Mouse (Mus musculus): ENCODE measurements around the gene Rcan2.
A peak's percentile ranks its signal among the peaks of the same experiment; 100 is the strongest.

The Rcan2 gene

GRCm38 (mm10) chr17:44013756-44014510, 212.8 kb downstream of the Rcan2 start:
- DNase-seq (ENCODE audit: extremely low read depth, low read depth): no peak

DNA sequence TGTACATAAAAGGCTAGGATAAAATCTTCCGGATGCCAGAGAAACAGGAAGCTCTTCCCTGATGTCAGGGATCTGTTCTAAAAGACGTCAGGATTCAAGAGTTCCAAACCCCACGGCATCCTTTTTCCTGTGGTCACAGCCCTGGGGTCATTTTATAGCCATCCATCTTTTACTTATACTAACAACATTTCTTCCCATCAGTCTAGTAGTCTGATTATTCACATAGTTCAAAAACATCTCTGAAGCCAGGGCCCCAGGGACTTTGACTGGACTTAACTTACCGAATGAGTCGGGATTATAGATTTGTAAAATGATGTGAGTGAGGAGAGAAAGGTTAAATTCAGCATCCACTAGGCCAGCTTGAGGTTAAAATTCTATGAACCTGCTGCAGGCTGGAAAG, 215.2 kb downstream of the Rcan2 start:
- DNase-seq (ENCODE audit: extremely low read depth, low read depth): no peak

GRCm38 (mm10) chr17:44020707-44021220, 219.6 kb downstream of the Rcan2 start:
- no peak for DNase-seq (ENCODE audit: extremely low read depth, low read depth)

DNA sequence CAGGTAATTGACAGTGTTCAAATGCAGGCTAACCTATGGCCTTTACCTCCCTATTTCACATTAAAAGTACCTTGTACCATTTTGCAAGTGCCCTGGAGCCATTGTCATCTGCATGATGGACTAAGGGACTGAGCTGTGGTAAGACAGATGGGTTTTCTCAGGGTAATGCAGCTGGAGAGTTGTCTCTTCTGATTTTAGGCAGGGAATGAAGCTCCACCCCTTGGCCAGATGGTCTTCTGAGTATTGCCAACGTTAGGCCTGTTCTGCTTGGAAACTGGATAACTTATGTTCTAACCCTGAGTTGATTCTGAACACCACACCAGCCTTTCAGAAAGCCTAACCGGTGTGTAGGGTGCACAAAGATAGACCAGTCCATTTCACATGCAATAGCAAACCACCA, 222.7 kb downstream of the Rcan2 start:
- DNase-seq (ENCODE audit: extremely low read depth, low read depth): no peak

- no peak for DNase-seq (ENCODE audit: extremely low read depth, low read depth)
Observed at GRCm38 (mm10) chr17:44025011-44025410, 223.9 kb downstream of the Rcan2 start.

DNA sequence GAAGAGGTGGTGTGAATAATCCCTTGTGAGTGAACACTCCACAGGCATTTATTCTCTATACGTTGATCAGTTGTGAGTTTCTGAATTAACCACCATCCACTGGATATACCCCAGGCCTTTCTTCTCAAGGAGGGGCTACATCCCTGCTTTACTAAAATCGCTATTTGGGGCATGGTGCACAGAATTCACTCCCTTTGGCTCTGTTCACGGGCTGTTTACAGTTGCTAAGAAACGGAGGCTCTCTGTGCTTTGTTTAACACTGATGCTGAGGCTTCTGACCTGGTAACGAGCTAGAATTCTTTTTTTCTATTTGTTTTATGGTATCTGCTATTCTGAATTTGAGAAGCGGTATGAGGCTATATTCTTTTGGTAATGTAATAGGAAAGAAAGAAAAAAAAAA, 224.8 kb downstream of the Rcan2 start:
- DNase-seq (ENCODE audit: extremely low read depth, low read depth): no peak

- DNase-seq (ENCODE audit: extremely low read depth, low read depth): no peak
Observed at GRCm38 (mm10) chr17:44026378-44026777, 225.2 kb downstream of the Rcan2 start.

DNA sequence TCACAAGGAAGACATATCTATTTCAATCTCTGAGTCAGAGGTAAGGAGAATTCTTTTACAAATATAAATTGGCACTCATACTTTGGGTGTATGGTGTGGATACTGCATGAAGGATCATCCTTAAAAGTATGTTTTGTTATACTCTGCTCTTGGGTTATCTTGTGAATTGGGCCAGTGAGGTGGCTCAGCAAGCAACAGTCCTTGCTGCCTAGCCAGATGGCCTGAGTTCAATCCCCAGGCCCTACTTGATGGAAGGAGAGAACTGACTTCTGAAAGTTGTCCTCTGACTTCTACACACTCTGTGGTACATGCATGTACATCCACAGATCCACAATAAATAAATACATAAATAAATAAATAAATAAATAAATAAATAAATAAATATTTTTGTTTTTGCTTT, 225.6 kb downstream of the Rcan2 start:
- no peak for DNase-seq (ENCODE audit: extremely low read depth, low read depth)

DNA sequence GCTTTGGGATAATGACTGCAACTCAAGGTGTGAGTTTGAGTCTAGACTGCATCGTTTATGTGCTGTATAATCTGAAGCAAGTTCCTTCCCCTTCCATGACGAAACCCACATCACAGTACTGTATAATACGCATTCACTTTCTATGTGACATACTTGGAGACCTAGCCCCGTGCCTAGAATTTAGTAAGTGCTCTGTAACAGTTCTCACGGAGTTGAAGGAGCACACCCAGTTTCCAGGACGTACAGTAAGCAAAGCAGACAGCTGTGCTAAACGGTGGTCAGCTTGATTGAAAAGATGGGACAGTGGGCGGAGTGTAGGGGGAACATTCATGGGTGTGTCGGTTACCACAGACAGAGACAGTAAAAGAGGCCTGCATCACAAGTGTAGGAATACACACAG, 226.2 kb downstream of the Rcan2 start:
- no peak for DNase-seq (ENCODE audit: extremely low read depth, low read depth)

DNA sequence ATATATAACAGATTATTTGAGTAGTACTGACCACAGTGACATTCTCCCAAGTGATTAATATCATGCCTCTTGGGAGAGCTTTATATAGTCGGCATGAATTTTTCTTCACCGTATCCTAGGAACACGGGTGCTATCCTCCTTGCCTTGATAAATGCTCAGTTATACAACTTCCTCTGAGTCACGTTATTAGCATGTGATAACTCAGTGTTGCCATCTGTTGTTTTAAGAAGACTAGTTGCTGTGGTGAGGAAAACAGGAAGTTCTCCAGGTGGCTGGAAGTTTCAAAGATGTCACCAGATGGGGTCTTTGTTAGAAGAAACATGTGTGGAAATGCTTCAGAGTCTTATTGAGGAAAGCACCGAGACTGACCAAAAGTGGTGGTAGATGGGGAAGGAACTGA, 228.5 kb downstream of the Rcan2 start:
- peak; percentile 88 for DNase-seq (ENCODE audit: extremely low read depth, low read depth)

- no peak for DNase-seq (ENCODE audit: extremely low read depth, low read depth)
Observed at GRCm38 (mm10) chr17:44030776-44031587, 229.8 kb downstream of the Rcan2 start.

- DNase-seq (ENCODE audit: extremely low read depth, low read depth): no peak
Observed at GRCm38 (mm10) chr17:44035005-44035404, 233.9 kb downstream of the Rcan2 start.

GRCm38 (mm10) chr17:44038656-44039055, 237.5 kb downstream of the Rcan2 start:
- peak; percentile 17 for DNase-seq (ENCODE audit: extremely low read depth, low read depth)

- DNase-seq (ENCODE audit: extremely low read depth, low read depth): no peak
Observed at GRCm38 (mm10) chr17:44040449-44040848, 239.3 kb downstream of the Rcan2 start.

DNA sequence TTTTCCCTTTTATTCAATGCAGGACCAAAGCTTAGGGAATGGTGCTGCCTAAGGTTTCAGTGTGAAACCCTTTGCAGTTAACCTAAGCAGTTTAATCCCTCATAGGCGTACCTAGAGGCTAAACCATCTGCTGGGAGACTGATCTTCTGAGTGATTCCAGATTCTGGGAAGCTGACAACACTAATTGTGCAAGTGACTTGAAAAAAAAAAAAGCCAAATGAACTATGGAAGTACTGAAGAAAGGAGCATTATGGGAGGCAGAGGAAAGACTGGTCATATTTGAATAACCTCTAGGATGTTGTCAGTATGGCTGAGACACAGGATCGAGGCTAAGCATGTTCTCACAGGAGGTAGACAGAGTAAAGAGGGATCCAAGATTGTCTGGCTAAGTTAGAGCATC, 241.2 kb downstream of the Rcan2 start:
- no peak for DNase-seq (ENCODE audit: extremely low read depth, low read depth)

DNA sequence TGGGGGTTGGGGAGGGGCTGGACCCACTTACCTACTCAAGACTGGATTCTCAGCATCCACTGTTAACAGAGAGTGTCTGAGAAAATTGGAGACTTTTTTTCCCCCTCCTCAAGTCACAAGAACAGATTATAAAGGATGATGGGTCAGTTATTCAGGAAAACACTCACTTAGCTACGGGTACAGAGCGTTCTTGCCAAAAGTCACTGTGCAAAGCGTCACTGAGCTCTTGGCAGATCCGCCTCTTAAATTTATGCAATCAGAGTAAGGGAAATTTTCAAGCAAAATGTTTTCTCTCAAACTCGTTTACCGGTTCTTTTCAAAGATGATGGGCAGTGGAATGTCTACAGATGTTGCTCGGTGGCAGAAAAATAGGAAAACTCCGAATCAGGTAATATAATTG, 241.7 kb downstream of the Rcan2 start:
- no peak for DNase-seq (ENCODE audit: extremely low read depth, low read depth)

- no peak for DNase-seq (ENCODE audit: extremely low read depth, low read depth)
Observed at GRCm38 (mm10) chr17:44053427-44053826, 252.3 kb downstream of the Rcan2 start.

DNA sequence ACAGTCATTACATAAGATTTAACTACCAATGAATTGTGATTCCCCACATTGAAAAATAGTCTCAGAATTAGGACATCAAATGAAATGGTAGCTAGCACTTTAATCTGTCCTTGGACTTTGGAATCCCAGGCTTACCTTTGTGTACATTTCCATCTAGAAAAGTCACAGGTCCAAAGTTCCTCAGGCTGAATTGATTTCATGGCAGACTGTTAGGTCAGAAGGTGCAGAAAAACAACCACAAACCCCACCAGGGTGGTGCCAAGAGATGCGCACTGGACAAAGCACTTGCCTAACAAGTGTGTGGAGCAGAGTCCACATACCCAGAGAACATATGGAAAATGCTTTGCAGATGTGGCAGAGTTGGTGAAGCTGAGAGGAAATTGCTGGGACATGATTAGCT, 256.0 kb downstream of the Rcan2 start:
- no peak for DNase-seq (ENCODE audit: extremely low read depth, low read depth)

DNA sequence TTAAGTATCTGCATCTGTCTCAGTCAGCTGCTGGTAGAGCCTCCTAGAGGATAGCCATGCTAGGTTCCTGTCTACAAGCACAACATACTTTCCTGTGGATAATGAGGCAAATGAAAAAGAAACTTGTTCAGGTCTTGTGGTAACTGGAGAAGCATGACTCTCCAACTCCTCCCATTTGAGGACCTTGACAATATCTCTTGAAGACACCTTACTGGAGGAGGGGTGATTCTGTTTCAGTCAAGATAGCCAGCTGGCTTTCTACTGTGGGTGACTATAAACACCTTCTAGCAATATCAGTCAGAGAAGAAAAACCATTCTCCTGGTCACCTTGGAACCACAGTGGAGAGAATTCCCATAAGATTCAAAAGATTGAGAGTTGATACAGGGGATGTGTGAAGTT, 257.0 kb downstream of the Rcan2 start:
- no peak for DNase-seq (ENCODE audit: extremely low read depth, low read depth)

GRCm38 (mm10) chr17:44060781-44061180, 259.6 kb downstream of the Rcan2 start:
- no peak for DNase-seq (ENCODE audit: extremely low read depth, low read depth)

- no peak for DNase-seq (ENCODE audit: extremely low read depth, low read depth)
Observed at GRCm38 (mm10) chr17:44061289-44061890, 260.2 kb downstream of the Rcan2 start.

- DNase-seq (ENCODE audit: extremely low read depth, low read depth): no peak
Observed at GRCm38 (mm10) chr17:44068876-44069275, 267.7 kb downstream of the Rcan2 start.

All from MEL-GATA-1-ER (cell line).